Mouse (Mus musculus): Measurements from ENCODE around the gene Vps37b.

Gene Vps37b

GRCm38 (mm10) chr5:123975668-123976180 is 56.3 kb downstream of the Vps37b start:
- no peak for DNase-seq

- peak; percentile 27 for DNase-seq
These were observed 57.4 kb downstream of the Vps37b start for GRCm38 (mm10) chr5:123974616-123975111.

- DNase-seq = peak; percentile 21
These were observed 57.9 kb downstream of the Vps37b start for GRCm38 (mm10) chr5:123974179-123974485.

- peak; percentile 74 for DNase-seq
These were observed 58.5 kb downstream of the Vps37b start, which contains the start of gene Hip1r for GRCm38 (mm10) chr5:123973299-123974178. Gene Hip1r (plus strand): TSS chr5:123973628.

GRCm38 (mm10) chr5:123972453-123972852 is 59.6 kb downstream of the Vps37b start:
- no peak for DNase-seq

- no peak for DNase-seq
These were observed 61.5 kb downstream of the Vps37b start for GRCm38 (mm10) chr5:123970576-123970975.

- no peak for DNase-seq
These were observed 62.9 kb downstream of the Vps37b start for GRCm38 (mm10) chr5:123969216-123969615.

- no peak for DNase-seq
These were observed 63.6 kb downstream of the Vps37b start for GRCm38 (mm10) chr5:123968468-123968867.

GRCm38 (mm10) chr5:123966759-123967158 is 65.3 kb downstream of the Vps37b start:
- DNase-seq = no peak

- DNase-seq = no peak
These were observed 67.9 kb downstream of the Vps37b start for GRCm38 (mm10) chr5:123964208-123964607.

GRCm38 (mm10) chr5:123961046-123961445 is 71.0 kb downstream of the Vps37b start:
- DNase-seq = no peak

GRCm38 (mm10) chr5:123960129-123960528 is 71.9 kb downstream of the Vps37b start:
- DNase-seq = no peak

- DNase-seq = no peak
These were observed 73.1 kb downstream of the Vps37b start for GRCm38 (mm10) chr5:123959018-123959417.

GRCm38 (mm10) chr5:123957213-123957612 is 74.9 kb downstream of the Vps37b start:
- DNase-seq = no peak
